Mouse (Mus musculus): ENCODE results near the gene Odf2.
"Not testable (repeated sequence)": the region's sequence is repeated elsewhere in the genome, so short reads cannot be mapped to it uniquely, and the experiment has no call there.

The Odf2 gene

GRCm38 (mm10) chr2:29869646-29870451 is 19.2 kb upstream of the Odf2 start:
- peak; percentile 86 for DNase-seq (ENCODE audit: low read depth)

GRCm38 (mm10) chr2:29872581-29873295 is 16.3 kb upstream of the Odf2 start:
- DNase-seq (ENCODE audit: low read depth): no peak

GRCm38 (mm10) chr2:29873801-29874200 is 15.2 kb upstream of the Odf2 start:
- DNase-seq (ENCODE audit: low read depth): no peak

- no peak for DNase-seq (ENCODE audit: low read depth)
Measured at GRCm38 (mm10) chr2:29878061-29878460, 11.0 kb upstream of the Odf2 start.

GRCm38 (mm10) chr2:29879191-29879590 is 9.8 kb upstream of the Odf2 start:
- no peak for DNase-seq (ENCODE audit: low read depth)

GRCm38 (mm10) chr2:29879964-29880830 is 8.8 kb upstream of the Odf2 start:
- DNase-seq (ENCODE audit: low read depth): no peak

GRCm38 (mm10) chr2:29886659-29887292 is 2.2 kb upstream of the Odf2 start:
- not testable (repeated sequence) for DNase-seq (ENCODE audit: low read depth)

GRCm38 (mm10) chr2:29889991-29890833 is 1.2 kb downstream of the Odf2 start:
- peak; percentile 91 for DNase-seq (ENCODE audit: low read depth)

GRCm38 (mm10) chr2:29891773-29892172 is 2.8 kb downstream of the Odf2 start:
- DNase-seq (ENCODE audit: low read depth): no peak

- DNase-seq (ENCODE audit: low read depth): no peak
Measured at GRCm38 (mm10) chr2:29896071-29896470, 7.0 kb downstream of the Odf2 start.

GRCm38 (mm10) chr2:29897366-29897765 is 8.3 kb downstream of the Odf2 start:
- DNase-seq (ENCODE audit: low read depth): no peak

- no peak for DNase-seq (ENCODE audit: low read depth)
Measured at GRCm38 (mm10) chr2:29898081-29898480, 9.1 kb downstream of the Odf2 start.

GRCm38 (mm10) chr2:29902194-29902593 is 13.2 kb downstream of the Odf2 start:
- DNase-seq (ENCODE audit: low read depth): no peak

GRCm38 (mm10) chr2:29908171-29908570 is 19.1 kb downstream of the Odf2 start:
- DNase-seq (ENCODE audit: low read depth): not testable (repeated sequence)

- peak; percentile 32 for DNase-seq (ENCODE audit: low read depth)
Measured at GRCm38 (mm10) chr2:29910042-29910441, 21.0 kb downstream of the Odf2 start.

- DNase-seq (ENCODE audit: low read depth): peak; percentile 33
Measured at GRCm38 (mm10) chr2:29917621-29918020, 28.6 kb downstream of the Odf2 start.

GRCm38 (mm10) chr2:29922011-29922410 is 33.0 kb downstream of the Odf2 start:
- DNase-seq (ENCODE audit: low read depth): no peak

GRCm38 (mm10) chr2:29926542-29926941 is 37.5 kb downstream of the Odf2 start:
- DNase-seq (ENCODE audit: low read depth): no peak

- no peak for DNase-seq (ENCODE audit: low read depth)
Measured at GRCm38 (mm10) chr2:29930506-29930905, 41.5 kb downstream of the Odf2 start.

- no peak for DNase-seq (ENCODE audit: low read depth)
Measured at GRCm38 (mm10) chr2:29931194-29931593, 42.2 kb downstream of the Odf2 start.

Data from c-Kit-positive CD71-positive TER-119-negative erythroid progenitor cells, embryonic 14.5 days (primary cell).